Mouse (Mus musculus) limb, embryonic 11.5 days (tissue): ENCODE data around the gene H2-Aa. TPM values are rescaled to one million over a fixed set of nuclear protein-coding genes. Genes with fewer than 3 reads are reported as not detected.

Experiments
- ATAC-seq: fragments of 200-750 bp; cut with Nextera tagmentation; 2 replicates; pipeline ENCODE4 v1.8.0; 2017; ENCODE audit warnings: low read depth; ENCODE audit not compliant: insufficient number of reproducible peaks, low FRiP score, low TSS enrichment
- DNase-seq: peaks from one replicate; pipeline ENCODE4 v3.0.0-alpha.2; 2015; ENCODE audit warnings: low spot score
- H3K27ac ChIP-seq: fragments of 300-500 bp; sonication (generic); replicated peaks from 2 replicates; pipeline ENCODE4 v1.5.1; 2014; ENCODE audit warnings: low read depth, mild to moderate bottlenecking, low read length
- H3K27me3 ChIP-seq: fragments of 300-500 bp; sonication (generic); 2 replicates; pipeline ENCODE4 v1.6.1; 2014; ENCODE audit warnings: mild to moderate bottlenecking, low read length, mixed read lengths; ENCODE audit not compliant: control insufficient read depth, insufficient read depth
- H3K36me3 ChIP-seq: fragments of 300-500 bp; sonication (generic); 2 replicates; pipeline ENCODE4 v1.6.1; 2014; ENCODE audit warnings: mild to moderate bottlenecking, low read length, moderate library complexity, mixed read lengths; ENCODE audit not compliant: control insufficient read depth, insufficient read depth
- H3K4me1 ChIP-seq: fragments of 300-500 bp; sonication (generic); 2 replicates; pipeline ENCODE4 v1.6.1; 2014; ENCODE audit warnings: low read length, mixed read lengths; ENCODE audit not compliant: control insufficient read depth, insufficient read depth
- H3K4me2 ChIP-seq: fragments of 300-500 bp; sonication (generic); 2 replicates; pipeline ENCODE4 v1.6.1; 2014; ENCODE audit warnings: low read depth, mild to moderate bottlenecking, moderate library complexity; ENCODE audit not compliant: severe bottlenecking
- H3K4me3 ChIP-seq: fragments of 300-500 bp; sonication (generic); 2 replicates; pipeline ENCODE4 v1.5.1; 2014; ENCODE audit warnings: low read depth, low read length
- H3K9ac ChIP-seq: fragments of 300-500 bp; sonication (generic); 2 replicates; pipeline ENCODE4 v1.6.1; 2014; ENCODE audit warnings: mild to moderate bottlenecking, low read length
- H3K9me3 ChIP-seq: fragments of 300-500 bp; sonication (generic); 2 replicates; pipeline ENCODE4 v1.6.1; 2016; ENCODE audit warnings: low read length; ENCODE audit not compliant: control insufficient read depth
- WGBS: fragments of 180-500 bp; shearing (Covaris S2); extraction: QIAGEN DNeasy Blood & Tissue Kit; methylation state at CpG from one replicate; pipeline ENCODE4 v1.1.7; 2014; 5-methylcytosine and 5-hydroxymethylcytosine counted together
- polyA plus RNA-seq: library from polyadenylated mRNA; unstranded; fragments of >200 nt; fragmentation: Nextera tagmentation; extraction: Ambion mirVana; gene quantifications from 2 replicates; pipeline ENCODE4 v1.2.1, GENCODE M21; 2014

H2-Aa gene
- polyA plus RNA-seq, 1 experiment from 2014 or later = not detected

GRCm38 (mm10) chr17:34237741-34238140 is 49.9 kb downstream of the H2-Aa start:
- Histone ChIP-seq H3K27me3 (no peaks in the 10 kb centered on the region), H3K4me3 (no peak overlapping the region), H3K36me3 (no peaks in the 10 kb centered on the region), H3K4me1 (no peaks in the 10 kb centered on the region), H3K9ac (no peak overlapping the region), H3K9me3 (no peaks in the 10 kb centered on the region), H3K27ac (no peak overlapping the region), H3K4me2 (no peak overlapping the region)
- ATAC-seq = no peak
- WGBS = 81% methylated on average over 3 of the region's 3 CpGs
- DNase-seq = no peak

DNA sequence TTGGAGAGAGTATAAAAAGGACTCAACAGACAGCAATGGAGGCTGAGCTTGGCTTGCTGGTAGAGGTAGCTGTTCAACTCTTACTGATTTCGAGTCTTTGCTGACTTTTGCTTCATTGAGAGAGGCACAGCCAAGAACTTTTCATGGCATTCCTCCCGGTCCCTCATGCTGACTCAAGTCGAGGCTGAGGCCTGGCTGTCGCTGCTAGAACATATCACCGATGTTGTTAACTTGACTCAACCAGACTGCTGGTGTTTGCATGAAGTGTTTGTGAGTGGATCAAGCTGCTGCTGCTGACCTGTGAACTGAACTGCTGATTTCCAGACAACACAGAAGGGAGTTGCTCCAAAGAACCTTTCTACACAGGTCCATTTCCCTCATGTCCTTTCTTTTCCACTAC is 50.9 kb downstream of the H2-Aa start:
- H3K4me2 ChIP-seq = no peak overlapping the region
- WGBS = 89% methylated on average over 5 of the region's 5 CpGs
- H3K9me3 ChIP-seq = no peaks in the 10 kb centered on the region
- no peaks in the 10 kb centered on the region for H3K27me3 ChIP-seq
- ATAC-seq = no peak
- no peak for DNase-seq
- H3K4me3 ChIP-seq = no peak overlapping the region
- H3K36me3 ChIP-seq = no peaks in the 10 kb centered on the region
- H3K4me1 ChIP-seq = no peaks in the 10 kb centered on the region
- H3K27ac ChIP-seq = no peak overlapping the region
- no peak overlapping the region for H3K9ac ChIP-seq

- ATAC-seq (0 out of 2 replicates have a peak, but pooled peaks have one; percentile 39), DNase-seq (peak; percentile 62)
- 50% methylated on average over 9 of the region's 9 CpGs for WGBS
- Histone ChIP-seq H3K4me2 (no peak overlapping the region), H3K27me3 (no peaks in the 10 kb centered on the region), H3K27ac (no peak overlapping the region), H3K4me3 (no peak overlapping the region), H3K4me1 (no peaks in the 10 kb centered on the region), H3K9me3 (no peaks in the 10 kb centered on the region), H3K36me3 (no peaks in the 10 kb centered on the region), H3K9ac (no peak overlapping the region)
Observed at GRCm38 (mm10) chr17:34234926-34235325, 52.7 kb downstream of the H2-Aa start.

Other genes starting within 250 kb of the H2-Aa start
- 2.6 and 5.0 TPM in 2 replicates for gene Col11a2, start 248.4 kb downstream of the H2-Aa start, polyA plus RNA-seq
- gene H2-Oa, start 195.5 kb downstream of the H2-Aa start, polyA plus RNA-seq = 0.55 and 1.2 TPM in 2 replicates
- gene H2-DMa, start 168.3 kb downstream of the H2-Aa start, polyA plus RNA-seq = 7.5 and 9.1 TPM in 2 replicates
- gene Brd2, start 165.2 kb downstream of the H2-Aa start, polyA plus RNA-seq = 141 and 152 TPM in 2 replicates
- 0.23 TPM in 1 of 2 replicates, not detected in the other for gene H2-DMb2, start 144.5 kb downstream of the H2-Aa start, polyA plus RNA-seq
- 0.45 and 0.61 TPM in 2 replicates for gene H2-DMb1, start 134.8 kb downstream of the H2-Aa start, polyA plus RNA-seq
- gene Tap1, start 100.3 kb downstream of the H2-Aa start, polyA plus RNA-seq = 2.4 and 3.1 TPM in 2 replicates
- gene Psmb9, start 100.1 kb downstream of the H2-Aa start, polyA plus RNA-seq = 0.45 and 2.2 TPM in 2 replicates
- gene Psmb8, start 90.1 kb downstream of the H2-Aa start, polyA plus RNA-seq = 1.7 and 1.9 TPM in 2 replicates
- gene Tap2, start 84.3 kb downstream of the H2-Aa start, polyA plus RNA-seq = 0.55 and 1.1 TPM in 2 replicates
- gene H2-Ob, start 48.9 kb downstream of the H2-Aa start, polyA plus RNA-seq = not detected in 2 replicates
- gene H2-Ab1, start 30.1 kb downstream of the H2-Aa start, polyA plus RNA-seq = 3.7 and 4.5 TPM in 2 replicates
- 1.1 and 2.1 TPM in 2 replicates for gene H2-Eb1, start 18.0 kb upstream of the H2-Aa start, polyA plus RNA-seq
- 0.07 and 0.10 TPM in 2 replicates for gene H2-Eb2, start 37.8 kb upstream of the H2-Aa start, polyA plus RNA-seq
- not detected in 2 replicates for gene Btnl2, start 67.0 kb upstream of the H2-Aa start, polyA plus RNA-seq
- not detected in 2 replicates for gene Btnl1, start 89.3 kb upstream of the H2-Aa start, polyA plus RNA-seq
- 0.70 and 0.73 TPM in 2 replicates for gene BC051142, start 111.0 kb upstream of the H2-Aa start, polyA plus RNA-seq
- not detected in 2 replicates for gene Btnl4, start 189.5 kb upstream of the H2-Aa start, polyA plus RNA-seq
- gene Btnl6, start 229.5 kb upstream of the H2-Aa start, polyA plus RNA-seq = not detected in 2 replicates